Mouse (Mus musculus) cerebellum, adult 2 months (tissue): Measurements from ENCODE around the gene Sowaha.

ENCODE experiments used
- CTCF ChIP-seq: fragments of 200-500 bp; IDR thresholded peaks from 2 replicates; pipeline ENCODE4 v1.5.1; 2011; ENCODE audit warnings: low read depth, mild to moderate bottlenecking, control low read depth, low read length, moderate library complexity, borderline replicate concordance; ENCODE audit not compliant: insufficient read depth
- POLR2A ChIP-seq: fragments of 200-500 bp; IDR thresholded peaks from 2 replicates; pipeline ENCODE4 v1.6.1; 2011; ENCODE audit warnings: low read length, control low read depth, borderline replicate concordance; ENCODE audit not compliant: insufficient read depth

DNA sequence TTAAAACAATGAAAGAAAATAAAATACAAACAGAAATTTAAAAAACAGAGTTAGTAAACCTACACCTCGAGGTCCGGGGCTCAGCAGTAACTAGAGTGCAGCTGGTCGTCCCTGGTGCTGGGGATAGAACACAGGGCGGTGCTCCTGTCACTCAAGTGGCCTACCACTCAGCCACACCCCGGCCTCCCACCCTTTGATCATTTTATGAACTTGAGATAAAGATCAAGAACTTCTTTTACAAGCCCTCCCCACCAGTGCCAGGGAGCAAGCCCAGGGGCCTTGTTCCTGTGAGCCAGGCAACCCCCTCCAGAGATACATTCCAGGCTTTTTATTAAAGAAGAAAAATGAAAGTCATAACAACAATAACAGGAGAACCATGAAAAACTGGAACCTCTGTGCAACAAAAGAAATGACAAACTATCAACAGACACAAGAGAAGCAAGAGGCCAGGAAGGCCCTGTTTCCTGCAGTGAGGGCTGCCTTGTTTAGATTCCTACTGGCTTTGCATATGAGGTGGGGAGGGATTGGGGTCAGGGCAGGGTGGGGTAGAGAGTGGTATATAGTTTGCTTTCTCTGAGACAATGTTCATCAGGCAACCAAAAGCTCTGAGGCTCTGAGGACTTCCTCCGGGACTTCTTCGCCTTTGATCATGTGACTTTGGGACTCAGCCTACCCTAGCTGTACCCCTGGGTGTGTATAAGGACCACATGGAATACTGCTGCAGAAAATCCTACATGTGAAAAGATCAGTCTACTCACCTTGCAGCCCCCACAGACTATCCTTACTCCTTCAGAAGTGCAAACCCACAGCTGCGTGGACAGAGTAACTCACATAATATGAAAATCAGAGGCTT lies 36.9 kb upstream of the Sowaha start:
- TF ChIP-seq CTCF = no peak
- TF ChIP-seq POLR2A = no peak
